Mouse (Mus musculus): ENCODE measurements around the gene Spo11. TPM values are rescaled to one million over a fixed set of nuclear protein-coding genes. Genes with fewer than 3 reads are reported as not detected.

Spo11 gene
- polyA plus RNA-seq, 1 experiment = 0.17 TPM

- Histone ChIP-seq H3K36me3 (ENCODE audit: control insufficient read depth, insufficient read depth, low read length) (peaks cover 4% of the 10 kb centered on the region), H3K4me3 (ENCODE audit: insufficient read depth, low read depth, low read length) (no peak overlapping the region), H3K27me3 (replicated peaks; ENCODE audit: control insufficient read depth, insufficient read depth, low read length) (no peaks in the 10 kb centered on the region), H3K27ac (ENCODE audit: insufficient read depth, low read depth, low read length) (no peak overlapping the region), H3K4me1 (ENCODE audit: control insufficient read depth, insufficient read depth, low read length) (no peaks in the 10 kb centered on the region)
- WGBS = 96% methylated on average over 8 of the region's 8 CpGs
- no peak for TF ChIP-seq POLR2A (IDR thresholded peaks at IDR 0.05; ENCODE audit: low read depth, low read length)
- no peak for TF ChIP-seq CTCF (conservative IDR thresholded peaks at IDR 0.05; ENCODE audit: insufficient read depth, insufficient read length, low read depth, low read length)
- no peak for DNase-seq
Measured at GRCm38 (mm10) chr2:173011440-173011839, 33.9 kb downstream of the Spo11 start.

- no peak for DNase-seq
- Histone ChIP-seq H3K36me3 (ENCODE audit: control insufficient read depth, insufficient read depth, low read length) (peaks cover 4% of the 10 kb centered on the region), H3K4me1 (ENCODE audit: control insufficient read depth, insufficient read depth, low read length) (no peaks in the 10 kb centered on the region), H3K4me3 (ENCODE audit: insufficient read depth, low read depth, low read length) (no peak overlapping the region), H3K27me3 (replicated peaks; ENCODE audit: control insufficient read depth, insufficient read depth, low read length) (no peaks in the 10 kb centered on the region), H3K27ac (ENCODE audit: insufficient read depth, low read depth, low read length) (no peak overlapping the region)
- TF ChIP-seq CTCF (conservative IDR thresholded peaks at IDR 0.05; ENCODE audit: insufficient read depth, insufficient read length, low read depth, low read length) (no peak), POLR2A (IDR thresholded peaks at IDR 0.05; ENCODE audit: low read depth, low read length) (no peak)
- 79% methylated on average over 7 of the region's 7 CpGs for WGBS
Measured at GRCm38 (mm10) chr2:173014741-173015287, 37.3 kb downstream of the Spo11 start.

DNA sequence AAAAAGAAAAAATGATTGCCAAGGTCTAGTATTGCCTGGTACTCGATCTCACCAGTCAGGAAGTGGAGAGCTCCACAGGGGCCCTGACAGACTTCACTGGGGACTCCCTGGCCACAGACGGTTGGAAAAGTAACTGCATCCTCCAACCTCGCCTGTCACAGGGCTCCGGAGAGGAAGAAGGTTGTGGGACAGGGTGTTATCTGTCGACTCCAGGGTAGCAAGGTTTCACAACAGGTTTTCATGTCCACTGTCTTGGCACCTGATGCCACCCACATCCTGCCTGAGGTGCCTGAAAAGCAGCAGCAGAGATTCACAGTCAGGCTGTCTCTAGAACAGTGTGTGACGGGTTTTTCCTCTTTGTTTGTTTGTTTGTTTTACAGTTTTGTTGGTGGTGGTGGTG, 40.4 kb downstream of the Spo11 start:
- no peaks in the 10 kb centered on the region; the same call in 1 of the 2 replicates for H3K4me1 ChIP-seq (ENCODE audit: control insufficient read depth, insufficient read depth, low read length)
- H3K27ac ChIP-seq (ENCODE audit: insufficient read depth, low read depth, low read length) = no peak overlapping the region
- H3K4me3 ChIP-seq (ENCODE audit: insufficient read depth, low read depth, low read length) = no peak overlapping the region
- DNase-seq = no peak
- WGBS = 56% methylated on average over 6 of the region's 6 CpGs
- H3K36me3 ChIP-seq (ENCODE audit: control insufficient read depth, insufficient read depth, low read length) = no peaks in the 10 kb centered on the region
- TF ChIP-seq POLR2A (IDR thresholded peaks at IDR 0.05; ENCODE audit: low read depth, low read length) = no peak
- no peak for TF ChIP-seq CTCF (conservative IDR thresholded peaks at IDR 0.05; ENCODE audit: insufficient read depth, insufficient read length, low read depth, low read length)
- no peaks in the 10 kb centered on the region for H3K27me3 ChIP-seq (replicated peaks; ENCODE audit: control insufficient read depth, insufficient read depth, low read length)

GRCm38 (mm10) chr2:173018618-173019017, 41.1 kb downstream of the Spo11 start:
- H3K27ac ChIP-seq (ENCODE audit: insufficient read depth, low read depth, low read length) = no peak overlapping the region
- no peaks in the 10 kb centered on the region; the same call in 1 of the 2 replicates for H3K4me1 ChIP-seq (ENCODE audit: control insufficient read depth, insufficient read depth, low read length)
- H3K27me3 ChIP-seq (replicated peaks; ENCODE audit: control insufficient read depth, insufficient read depth, low read length) = no peaks in the 10 kb centered on the region
- no peak; the same call in 1 of the 2 replicates for TF ChIP-seq CTCF (conservative IDR thresholded peaks at IDR 0.05; ENCODE audit: insufficient read depth, insufficient read length, low read depth, low read length)
- TF ChIP-seq POLR2A (IDR thresholded peaks at IDR 0.05; ENCODE audit: low read depth, low read length) = no peak
- peak; percentile 69 for DNase-seq
- 12% methylated on average over 8 of the region's 8 CpGs for WGBS
- H3K4me3 ChIP-seq (ENCODE audit: insufficient read depth, low read depth, low read length) = no peak overlapping the region
- H3K36me3 ChIP-seq (ENCODE audit: control insufficient read depth, insufficient read depth, low read length) = no peaks in the 10 kb centered on the region

GRCm38 (mm10) chr2:173019322-173019721, 41.8 kb downstream of the Spo11 start:
- H3K4me1 ChIP-seq (ENCODE audit: control insufficient read depth, insufficient read depth, low read length) = no peaks in the 10 kb centered on the region; the same call in 1 of the 2 replicates
- no peaks in the 10 kb centered on the region for H3K36me3 ChIP-seq (ENCODE audit: control insufficient read depth, insufficient read depth, low read length)
- WGBS = 36% methylated on average over 9 of the region's 9 CpGs
- no peak overlapping the region for H3K27ac ChIP-seq (ENCODE audit: insufficient read depth, low read depth, low read length)
- H3K27me3 ChIP-seq (replicated peaks; ENCODE audit: control insufficient read depth, insufficient read depth, low read length) = no peaks in the 10 kb centered on the region
- no peak for DNase-seq
- TF ChIP-seq POLR2A (IDR thresholded peaks at IDR 0.05; ENCODE audit: low read depth, low read length) (no peak), CTCF (conservative IDR thresholded peaks at IDR 0.05; ENCODE audit: insufficient read depth, insufficient read length, low read depth, low read length) (no peak)
- H3K4me3 ChIP-seq (ENCODE audit: insufficient read depth, low read depth, low read length) = peak overlapping the region; percentile 47; the same call in 1 of the 2 replicates

- Histone ChIP-seq H3K36me3 (ENCODE audit: control insufficient read depth, insufficient read depth, low read length) (no peaks in the 10 kb centered on the region), H3K27me3 (replicated peaks; ENCODE audit: control insufficient read depth, insufficient read depth, low read length) (no peaks in the 10 kb centered on the region), H3K27ac (ENCODE audit: insufficient read depth, low read depth, low read length) (no peak overlapping the region), H3K4me3 (ENCODE audit: insufficient read depth, low read depth, low read length) (peak overlapping the region; percentile 47), H3K4me1 (ENCODE audit: control insufficient read depth, insufficient read depth, low read length) (no peaks in the 10 kb centered on the region; the same call in 1 of the 2 replicates)
- DNase-seq = peak; percentile 94
- under 1% methylated on average over 29 of the region's 29 CpGs for WGBS
- TF ChIP-seq CTCF (conservative IDR thresholded peaks at IDR 0.05; ENCODE audit: insufficient read depth, insufficient read length, low read depth, low read length) = no peak
- TF ChIP-seq POLR2A (IDR thresholded peaks at IDR 0.05; ENCODE audit: low read depth, low read length) = no peak
Measured at GRCm38 (mm10) chr2:173019790-173020189, 42.3 kb downstream of the Spo11 start.

DNA sequence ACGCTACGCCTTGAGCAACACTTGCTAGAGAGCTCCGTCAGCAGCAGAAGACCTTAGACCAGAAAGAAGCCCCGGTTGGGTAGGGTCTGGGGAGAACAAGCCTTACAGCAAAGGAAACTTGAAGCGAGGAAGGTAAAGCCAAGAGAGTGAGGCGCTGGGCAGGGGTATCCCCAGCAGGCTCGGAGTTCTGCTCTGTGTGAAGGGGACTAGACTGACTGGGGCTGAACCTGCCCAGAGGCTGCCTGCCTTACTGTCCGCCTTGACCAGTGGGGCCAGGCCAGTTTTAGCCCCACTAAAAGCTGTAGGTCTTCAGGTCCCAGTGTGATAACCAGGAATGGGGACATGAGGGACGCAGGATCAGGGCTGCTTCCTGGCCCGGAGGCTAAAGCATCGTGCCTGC, 42.9 kb downstream of the Spo11 start, which contains the start of gene Rbm38:
Gene Rbm38, plus strand, starts transcription at position 69 of the 400 bp plus-strand sequence.
- H3K4me3 ChIP-seq (ENCODE audit: insufficient read depth, low read depth, low read length) = peak within 1 kb of the TSS; percentile 47
- no peaks in the 10 kb centered on the region for H3K36me3 ChIP-seq (ENCODE audit: control insufficient read depth, insufficient read depth, low read length)
- DNase-seq = no peak
- 53% methylated on average over 11 of the region's 11 CpGs for WGBS
- TF ChIP-seq CTCF (conservative IDR thresholded peaks at IDR 0.05; ENCODE audit: insufficient read depth, insufficient read length, low read depth, low read length) (no peak), POLR2A (IDR thresholded peaks at IDR 0.05; ENCODE audit: low read depth, low read length) (no peak)
- H3K27ac ChIP-seq (ENCODE audit: insufficient read depth, low read depth, low read length) = no peak within 1 kb of the TSS
- H3K27me3 ChIP-seq (replicated peaks; ENCODE audit: control insufficient read depth, insufficient read depth, low read length) = no peaks in the 10 kb centered on the region
- H3K4me1 ChIP-seq (ENCODE audit: control insufficient read depth, insufficient read depth, low read length) = no peaks in the 10 kb centered on the region; the same call in 1 of the 2 replicates

All from kidney, adult 2 months (tissue).